ENCODE assay signal across 8 mouse cellular contexts in the genomic region with DNA sequence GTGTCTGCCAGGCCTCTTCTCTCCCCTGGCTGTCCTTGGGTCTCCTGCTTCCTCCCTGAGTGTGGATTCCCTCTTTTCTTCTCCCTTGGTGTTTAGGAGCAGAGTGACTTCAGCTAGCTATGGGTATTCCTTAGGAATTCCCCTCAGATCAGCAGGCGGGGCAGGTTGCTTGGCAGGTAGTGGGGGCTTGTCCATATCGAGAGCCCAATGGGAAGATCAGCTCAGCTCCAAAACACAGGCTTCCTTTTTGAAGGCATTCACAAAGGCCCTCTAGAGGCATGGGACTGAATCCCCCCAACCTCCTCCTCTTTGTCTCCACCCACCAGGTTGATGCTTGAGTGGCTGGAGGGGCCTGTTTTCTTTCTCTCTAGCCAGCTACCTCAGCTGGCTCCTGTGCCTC. TPM values are rescaled to one million over a fixed set of nuclear protein-coding genes. Genes with fewer than 3 reads are reported as not detected.
DNase-seq lines count a peak whose midpoint lies in the region; ATAC-seq and TF ChIP-seq lines count a peak whose summit lies in the region.

No protein-coding gene starts in this region.

- no peaks in the 10 kb centered on the region for H3K27me3 ChIP-seq in kidney, embryonic 14.5 days (ENCODE audit: control insufficient read depth, insufficient read depth, low read length)
- no peaks in the 10 kb centered on the region for H3K27me3 ChIP-seq in embryonic facial prominence, embryonic 11.5 days (ENCODE audit: control insufficient read depth, insufficient read depth, low read length)
- no peaks in the 10 kb centered on the region for H3K27me3 ChIP-seq in hindbrain, embryonic 16.5 days (replicated peaks; ENCODE audit: control insufficient read depth, insufficient read depth, low read length)
- H3K27me3 ChIP-seq in myocyte (ENCODE audit: control insufficient read depth, insufficient read depth, insufficient read length), result no peaks in the 10 kb centered on the region

- TF ChIP-seq POLR2A in myocyte (IDR thresholded peaks at IDR 0.05; ENCODE audit: insufficient read length, low read depth), result no peak

- no peak overlapping the region for H3ac ChIP-seq in myocyte (ENCODE audit: control insufficient read depth, insufficient read length)

- H3K4me1 ChIP-seq in kidney, embryonic 14.5 days (ENCODE audit: control insufficient read depth, insufficient read depth, low read length), result peaks cover 36% of the 10 kb centered on the region
- H3K4me1 ChIP-seq in embryonic facial prominence, embryonic 11.5 days (ENCODE audit: control insufficient read depth, insufficient read depth, low read length), result peaks cover 6% of the 10 kb centered on the region
- H3K4me1 ChIP-seq in hindbrain, embryonic 16.5 days (ENCODE audit: control insufficient read depth, insufficient read depth, low read depth, low read length), result peaks cover 33% of the 10 kb centered on the region

- WGBS in kidney, embryonic 14.5 days, result 33% methylated on average over 2 of the region's 2 CpGs
- 42% methylated on average over 2 of the region's 2 CpGs for WGBS in embryonic facial prominence, embryonic 11.5 days
- WGBS in hindbrain, embryonic 16.5 days, result 17% methylated on average over 2 of the region's 2 CpGs

- peaks cover 10% of the 10 kb centered on the region for H3K79me2 ChIP-seq in myocyte (ENCODE audit: control insufficient read depth, insufficient read depth)

- ATAC-seq in kidney, embryonic 14.5 days (ENCODE audit: low FRiP score, low TSS enrichment), result no peak
- ATAC-seq in embryonic facial prominence, embryonic 11.5 days (replicated peaks; ENCODE audit: insufficient number of reproducible peaks, low FRiP score, low TSS enrichment, low read depth), result no peak
- no peak for ATAC-seq in hindbrain, embryonic 16.5 days

- peak overlapping the region; percentile 92 for H3K4me2 ChIP-seq in kidney, embryonic 14.5 days (replicated peaks; ENCODE audit: low read depth, low read length)
- peak overlapping the region; percentile 84 for H3K4me2 ChIP-seq in embryonic facial prominence, embryonic 11.5 days (ENCODE audit: low read depth, low read length)
- H3K4me2 ChIP-seq in hindbrain, embryonic 16.5 days (ENCODE audit: low read length), result peak overlapping the region; percentile 88
- H3K4me2 ChIP-seq in myocyte (ENCODE audit: low read depth), result peak overlapping the region; percentile 89

- H3K4me3 ChIP-seq in kidney, embryonic 14.5 days (ENCODE audit: low read length), result peak overlapping the region; percentile 78
- H3K4me3 ChIP-seq in embryonic facial prominence, embryonic 11.5 days (ENCODE audit: low read depth, low read length), result peak overlapping the region; percentile 78
- H3K4me3 ChIP-seq in hindbrain, embryonic 16.5 days (ENCODE audit: low read length), result peak overlapping the region; percentile 76
- H3K4me3 ChIP-seq in myocyte, result peak overlapping the region; percentile 33

- peaks cover 51% of the 10 kb centered on the region for H3K36me3 ChIP-seq in kidney, embryonic 14.5 days (ENCODE audit: control insufficient read depth, insufficient read depth, low read length)
- H3K36me3 ChIP-seq in embryonic facial prominence, embryonic 11.5 days (replicated peaks; ENCODE audit: control insufficient read depth, insufficient read depth, low read depth, low read length), result peaks cover 17% of the 10 kb centered on the region
- H3K36me3 ChIP-seq in hindbrain, embryonic 16.5 days (ENCODE audit: control insufficient read depth, insufficient read depth, low read length), result peaks cover 44% of the 10 kb centered on the region
- H3K36me3 ChIP-seq in myocyte (ENCODE audit: control insufficient read depth, insufficient read depth), result peaks cover 24% of the 10 kb centered on the region

- peak overlapping the region; percentile 42; the same call in 1 of the 2 replicates for H3K27ac ChIP-seq in kidney, embryonic 14.5 days (ENCODE audit: low read depth, low read length)
- H3K27ac ChIP-seq in embryonic facial prominence, embryonic 11.5 days (replicated peaks; ENCODE audit: low read depth, low read length), result no peak overlapping the region
- peak overlapping the region; percentile 84 for H3K27ac ChIP-seq in hindbrain, embryonic 16.5 days (ENCODE audit: low read depth, low read length)

- H3K9ac ChIP-seq in kidney, embryonic 14.5 days (ENCODE audit: low read depth, low read length), result peak overlapping the region; percentile 81; the same call in 1 of the 2 replicates
- H3K9ac ChIP-seq in embryonic facial prominence, embryonic 11.5 days (replicated peaks; ENCODE audit: low read length), result peak overlapping the region; percentile 96; the same call in 1 of the 2 replicates
- H3K9ac ChIP-seq in hindbrain, embryonic 16.5 days (ENCODE audit: low read depth, low read length), result peak overlapping the region; percentile 90

- H3K9me3 ChIP-seq in kidney, embryonic 14.5 days (ENCODE audit: control insufficient read depth, low read length), result no peaks in the 10 kb centered on the region
- no peaks in the 10 kb centered on the region for H3K9me3 ChIP-seq in embryonic facial prominence, embryonic 11.5 days (replicated peaks; ENCODE audit: control insufficient read depth, low read length)
- no peaks in the 10 kb centered on the region for H3K9me3 ChIP-seq in hindbrain, embryonic 16.5 days (ENCODE audit: control insufficient read depth, low read length)

- no peak for DNase-seq in kidney, adult 8-10 months
- peak; percentile 61 for DNase-seq in embryonic facial prominence, embryonic 11.5 days (ENCODE audit: low spot score)
- no peak for DNase-seq in frontal cortex, adult 2 months (ENCODE audit: extremely low spot score in 1 of 2, low spot score in 1 of 2)
- DNase-seq in thymus, postnatal 0 days (ENCODE audit: low spot score), result no peak
- DNase-seq in right cerebral cortex, postnatal 25 days, result no peak

TF ChIP-seq in myocyte, 11 proteins besides CTCF, POLR2A, EP300 and RAD21:
- TF ChIP-seq E2F4 (IDR thresholded peaks at IDR 0.05; ENCODE audit: insufficient read depth), result no peak
- TF ChIP-seq POLR2AphosphoS2 (IDR thresholded peaks at IDR 0.05; ENCODE audit: insufficient read length, low read depth), result no peak
- no peak for TF ChIP-seq CEBPB (IDR thresholded peaks at IDR 0.05; ENCODE audit: insufficient read depth, poor library complexity, severe bottlenecking)
TF ChIP-seq in myocyte: peak in this region for 0.

RNA-seq across cellular contexts. Expression of gene Mtmr4, which starts 4.5 kb away (rescaled TPM):
- polyA plus RNA-seq in kidney, embryonic 14.5 days (2014; fragmentation: Nextera tagmentation; extraction: Ambion mirVana), result 20.2 and 44.3 TPM in 2 replicates
- 61.1 and 61.9 TPM in 2 replicates for polyA plus RNA-seq in embryonic facial prominence, embryonic 11.5 days (2014; fragmentation: Nextera tagmentation; extraction: Ambion mirVana)
- polyA plus RNA-seq in hindbrain, embryonic 16.5 days (2015; fragmentation: Nextera tagmentation; extraction: Ambion mirVana), result 40.3 and 51.6 TPM in 2 replicates
- 10.6 TPM for polyA plus RNA-seq in myocyte (2012; fragmentation: generic; extraction: Trizol)
- polyA plus RNA-seq in frontal cortex, adult 2 months (2012; rRNA removed), result 41.5 and 47.3 TPM in 2 replicates
- polyA plus RNA-seq in thymus, postnatal 0 days (2015; fragmentation: Nextera tagmentation; extraction: Ambion mirVana), result 19.6 and 21.1 TPM in 2 replicates

RNA-seq across cellular contexts. Expression of gene Hsf5, which starts 20.5 kb away (rescaled TPM):
- 0.23 and 0.24 TPM in 2 replicates for polyA plus RNA-seq in kidney, embryonic 14.5 days (2014; fragmentation: Nextera tagmentation; extraction: Ambion mirVana)
- 0.20 and 0.32 TPM in 2 replicates for polyA plus RNA-seq in embryonic facial prominence, embryonic 11.5 days (2014; fragmentation: Nextera tagmentation; extraction: Ambion mirVana)
- polyA plus RNA-seq in hindbrain, embryonic 16.5 days (2015; fragmentation: Nextera tagmentation; extraction: Ambion mirVana), result 0.34 and 0.45 TPM in 2 replicates
- polyA plus RNA-seq in myocyte (2012; fragmentation: generic; extraction: Trizol), result not detected
- 0.29 and 0.46 TPM in 2 replicates for polyA plus RNA-seq in frontal cortex, adult 2 months (2012; rRNA removed)
- polyA plus RNA-seq in thymus, postnatal 0 days (2015; fragmentation: Nextera tagmentation; extraction: Ambion mirVana), result 0.10 and 0.12 TPM in 2 replicates

RNA-seq across cellular contexts. Expression of gene Sept4, which starts 27.8 kb away (rescaled TPM):
- polyA plus RNA-seq in kidney, embryonic 14.5 days (2014; fragmentation: Nextera tagmentation; extraction: Ambion mirVana), result 35.6 and 37.9 TPM in 2 replicates
- 6.6 and 8.3 TPM in 2 replicates for polyA plus RNA-seq in embryonic facial prominence, embryonic 11.5 days (2014; fragmentation: Nextera tagmentation; extraction: Ambion mirVana)
- 43.4 and 47.7 TPM in 2 replicates for polyA plus RNA-seq in hindbrain, embryonic 16.5 days (2015; fragmentation: Nextera tagmentation; extraction: Ambion mirVana)
- polyA plus RNA-seq in myocyte (2012; fragmentation: generic; extraction: Trizol), result 1.5 TPM
- polyA plus RNA-seq in frontal cortex, adult 2 months (2012; rRNA removed), result 287 and 294 TPM in 2 replicates
- 23.9 and 25.0 TPM in 2 replicates for polyA plus RNA-seq in thymus, postnatal 0 days (2015; fragmentation: Nextera tagmentation; extraction: Ambion mirVana)

RNA-seq across cellular contexts. Expression of gene Gm11492, which starts 30.0 kb away (rescaled TPM):
- not detected in 2 replicates for polyA plus RNA-seq in kidney, embryonic 14.5 days (2014; fragmentation: Nextera tagmentation; extraction: Ambion mirVana)
- not detected in 2 replicates for polyA plus RNA-seq in embryonic facial prominence, embryonic 11.5 days (2014; fragmentation: Nextera tagmentation; extraction: Ambion mirVana)
- not detected in 2 replicates for polyA plus RNA-seq in hindbrain, embryonic 16.5 days (2015; fragmentation: Nextera tagmentation; extraction: Ambion mirVana)
- polyA plus RNA-seq in myocyte (2012; fragmentation: generic; extraction: Trizol), result not detected
- polyA plus RNA-seq in frontal cortex, adult 2 months (2012; rRNA removed), result 0.04 TPM in 1 of 2 replicates, not detected in the other
- polyA plus RNA-seq in thymus, postnatal 0 days (2015; fragmentation: Nextera tagmentation; extraction: Ambion mirVana), result not detected in 2 replicates
